Mouse (Mus musculus) left cerebral cortex, adult 2 months (tissue): ENCODE results near the gene Psmg3. TPM values are rescaled to one million over a fixed set of nuclear protein-coding genes. Genes with fewer than 3 reads are reported as not detected.

ENCODE experiments used
- DNase-seq, 2 experiments: peaks; one replicate each; pipeline ENCODE4 v3.0.0; 2021 to 2022; ENCODE audit warnings: low spot score in 2 of 2, mixed read lengths in 1 of 2; ENCODE audit errors: extremely low spot score in 1 of 2
- H3K27ac ChIP-seq: fragments of 200-600 bp; 2 replicates; pipeline ENCODE4 v1.8.1; 2022
- H3K4me3 ChIP-seq: fragments of 200-600 bp; 2 replicates; pipeline ENCODE4 v1.8.1; 2022
- CTCF ChIP-seq: fragments of 200-600 bp; IDR thresholded peaks from 2 replicates; pipeline ENCODE4 v1.8.1; 2022; ENCODE audit warnings: antibody characterized with exemption, mild to moderate bottlenecking, moderate library complexity
- intact Hi-C: fragments of 180-260 bp; cut with DNase I; formaldehyde crosslinking; loops from one replicate; pipeline ENCODE4 v1.15.1; 2025
- total RNA-seq, 2 experiments: library from RNA; stranded (reverse); gene quantifications; 2 replicates each; pipeline ENCODE4 v1.2.3; 2021

The Psmg3 gene
- total RNA-seq, 2 experiments from 2014 or later = 18.0 to 20.3 TPM

GRCm38 (mm10) chr5:139792159-139792775 lies 34.4 kb downstream of the Psmg3 start:
- no peak for TF ChIP-seq CTCF
- H3K4me3 ChIP-seq = peak overlapping the region; percentile 81
- no peak for DNase-seq
- peak overlapping the region; percentile 74 for H3K27ac ChIP-seq
- intact Hi-C loops = no loop called here

- intact Hi-C loops = no loop called here
- DNase-seq = peak; percentile 94 to 95
- H3K27ac ChIP-seq = peak within 1 kb of the TSS; percentile 74
- no peak; the same call in 1 of the 2 replicates for TF ChIP-seq CTCF
- peak within 1 kb of the TSS; percentile 81 for H3K4me3 ChIP-seq
Observed at GRCm38 (mm10) chr5:139791227-139792158, 35.2 kb downstream of the Psmg3 start, which contains the start of gene Mafk. TSS of gene Mafk (plus strand) at chr5:139791513.

GRCm38 (mm10) chr5:139789466-139789865 lies 37.2 kb downstream of the Psmg3 start:
- H3K27ac ChIP-seq = no peak overlapping the region
- H3K4me3 ChIP-seq = no peak overlapping the region
- no peak for DNase-seq
- intact Hi-C loops = no loop called here
- peak; percentile 1; the same call in 1 of the 2 replicates for TF ChIP-seq CTCF

- intact Hi-C loops = no loop called here
- no peak overlapping the region for H3K27ac ChIP-seq
- H3K4me3 ChIP-seq = no peak overlapping the region
- TF ChIP-seq CTCF = no peak
- DNase-seq = no peak
Observed at GRCm38 (mm10) chr5:139781406-139781805, 45.3 kb downstream of the Psmg3 start.

- TF ChIP-seq CTCF = no peak
- DNase-seq = no peak
- Histone ChIP-seq H3K4me3 (no peak overlapping the region), H3K27ac (no peak overlapping the region)
- intact Hi-C loops = loop anchor here (5.0 kb wide), 1 partner anchor 40 kb away; the partner anchor contains the start of gene Tmem184a
Observed at GRCm38 (mm10) chr5:139776966-139777365, 49.7 kb downstream of the Psmg3 start.

- H3K4me3 ChIP-seq = peak within 1 kb of the TSS; percentile 94
- peak; percentile 96 for TF ChIP-seq CTCF
- H3K27ac ChIP-seq = peak within 1 kb of the TSS; percentile 80
- peak; percentile 92 to 96 for DNase-seq
- intact Hi-C loops = loop anchor here (2.0 to 5.0 kb wide), 2 partner anchors 42 to 51 kb away; partner anchors contain the start of genes Gm26938, Psmg3 and Tmem184a
Observed at GRCm38 (mm10) chr5:139775216-139775926, 51.3 kb downstream of the Psmg3 start, which contains the start of gene Ints1. TSS of gene Ints1 (minus strand) at chr5:139775674.

Other genes with a start within 250 kb of the Psmg3 start
- 1 to 10 TPM; 2.2 to 3.7 TPM for gene Micall2, start 90.5 kb downstream of the Psmg3 start, total RNA-seq
- 100 to 1,000 TPM in 1 of 2 experiments, 10 to 100 TPM in 1; 91.9 to 102 TPM for gene Ints1, start 51.2 kb downstream of the Psmg3 start, total RNA-seq
- gene Mafk, start 35.4 kb downstream of the Psmg3 start, total RNA-seq = 10 to 100 TPM in 1 of 2 experiments, 1 to 10 TPM in 1; 8.9 to 11.5 TPM
- gene Tmem184a, start 7.0 kb downstream of the Psmg3 start, total RNA-seq = under 1 TPM; 0.58 to 0.63 TPM
- gene Gm26938, start 478 bp downstream of the Psmg3 start, total RNA-seq = not detected
- 10 to 100 TPM; 34.5 to 38.1 TPM for gene Elfn1, start 81.1 kb upstream of the Psmg3 start, total RNA-seq